Mouse (Mus musculus): Measurements from ENCODE around the gene Fam102b. TPM values are rescaled to one million over a fixed set of nuclear protein-coding genes. Genes with fewer than 3 reads are reported as not detected.

Fam102b gene
- 15.6 and 16.5 TPM in 2 replicates for polyA plus RNA-seq (2015; fragmentation: Nextera tagmentation; extraction: Ambion mirVana)

DNA sequence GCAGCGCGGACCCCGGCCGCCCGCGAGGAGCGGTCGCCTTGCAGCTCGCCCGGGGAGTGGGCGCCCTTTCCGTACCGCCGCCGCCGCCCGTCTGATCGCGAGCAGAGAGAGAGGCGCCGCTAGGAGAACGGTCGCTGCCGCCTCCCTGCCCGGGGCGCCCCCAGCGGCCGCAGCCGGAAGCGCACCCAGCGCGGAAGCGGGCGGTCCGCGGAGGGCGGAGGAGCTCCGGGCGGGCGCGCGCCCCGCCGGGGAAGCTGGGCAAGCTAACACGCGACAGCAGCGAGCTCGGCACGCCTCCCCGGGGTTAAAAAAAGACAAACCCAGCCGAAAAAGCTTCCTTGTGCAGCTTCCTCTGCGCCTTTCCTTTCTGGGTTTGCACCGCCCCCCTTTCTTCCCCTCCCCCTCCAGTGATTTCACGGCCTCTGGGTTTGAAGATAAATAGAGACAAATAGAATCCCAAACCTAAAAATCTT is at the start of gene Fam102b:
Gene Fam102b (minus strand): TSS at position 93 of the 473 bp plus-strand sequence.
- peak within 1 kb of the TSS; percentile 80 for H3K9ac ChIP-seq
- peak within 1 kb of the TSS; percentile 81 for H3K4me2 ChIP-seq
- no peaks in the 10 kb centered on the region for H3K27me3 ChIP-seq (replicated peaks)
- no peaks in the 10 kb centered on the region for H3K9me3 ChIP-seq
- no peaks in the 10 kb centered on the region for H3K36me3 ChIP-seq
- WGBS: under 1% methylated on average over 41 of the region's 54 CpGs
- H3K4me3 ChIP-seq (replicated peaks): peak within 1 kb of the TSS; percentile 75
- H3K4me1 ChIP-seq: peaks cover 19% of the 10 kb centered on the region; the same call in 1 of the 2 replicates
- peak within 1 kb of the TSS; percentile 93 for H3K27ac ChIP-seq
- peak; percentile 80 for ATAC-seq (ENCODE audit: insufficient read depth, low FRiP score, low read depth)

DNA sequence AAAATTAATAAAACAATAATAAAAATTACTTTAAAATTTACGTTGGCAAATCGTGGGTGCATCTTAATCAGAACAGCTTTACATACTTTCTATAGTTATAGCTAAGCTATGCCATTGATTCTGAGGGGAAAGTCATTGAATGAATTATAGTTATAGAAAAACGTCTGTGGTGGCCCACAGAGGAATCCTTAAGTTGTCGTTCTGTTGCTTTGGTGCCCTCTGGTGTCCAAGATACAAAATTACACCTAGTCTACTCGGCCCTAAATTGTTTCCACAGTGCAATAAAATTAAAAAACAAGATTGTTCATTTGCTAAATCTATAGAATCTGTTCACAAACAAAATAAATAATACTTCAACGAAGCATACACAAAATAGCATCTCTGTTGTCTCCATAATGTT is 35.6 kb upstream of the Fam102b start:
- no peak overlapping the region for H3K27ac ChIP-seq
- H3K9ac ChIP-seq: no peak overlapping the region
- no peaks in the 10 kb centered on the region for H3K9me3 ChIP-seq
- no peak for ATAC-seq (ENCODE audit: insufficient read depth, low FRiP score, low read depth)
- no peak overlapping the region for H3K4me3 ChIP-seq (replicated peaks)
- 1% methylated on average over 6 of the region's 6 CpGs for WGBS
- H3K4me2 ChIP-seq: no peak overlapping the region
- no peaks in the 10 kb centered on the region for H3K27me3 ChIP-seq (replicated peaks)
- H3K36me3 ChIP-seq: no peaks in the 10 kb centered on the region
- H3K4me1 ChIP-seq: no peaks in the 10 kb centered on the region

DNA sequence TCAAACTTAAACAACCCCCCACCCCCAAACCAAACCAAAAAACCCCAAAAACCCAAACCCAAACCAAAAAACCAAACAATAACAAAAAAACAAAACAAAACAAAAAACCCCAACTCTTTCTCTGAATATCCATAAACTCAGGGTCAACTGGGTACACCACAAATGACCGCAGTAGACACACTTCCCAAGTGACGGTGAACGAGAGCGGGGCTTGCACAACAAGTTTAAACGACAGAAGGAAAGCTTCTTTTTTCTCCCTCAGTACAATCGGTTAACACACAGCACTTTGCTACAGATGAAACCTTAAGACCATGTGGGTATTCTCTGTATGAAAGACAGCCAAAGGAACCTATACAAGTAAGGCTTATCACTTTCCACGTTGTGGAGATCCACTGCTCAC is 35.0 kb upstream of the Fam102b start:
- Histone ChIP-seq H3K9me3 (no peaks in the 10 kb centered on the region), H3K4me2 (no peak overlapping the region), H3K36me3 (no peaks in the 10 kb centered on the region), H3K27ac (no peak overlapping the region), H3K4me1 (no peaks in the 10 kb centered on the region), H3K4me3 (replicated peaks) (no peak overlapping the region), H3K9ac (no peak overlapping the region), H3K27me3 (replicated peaks) (no peaks in the 10 kb centered on the region)
- 74% methylated on average over 7 of the region's 7 CpGs for WGBS
- no peak for ATAC-seq (ENCODE audit: insufficient read depth, low FRiP score, low read depth)

GRCm38 (mm10) chr3:109059903-109060302 is 32.5 kb upstream of the Fam102b start:
- Histone ChIP-seq H3K4me1 (no peaks in the 10 kb centered on the region), H3K4me3 (replicated peaks) (no peak overlapping the region), H3K27ac (no peak overlapping the region), H3K9me3 (no peaks in the 10 kb centered on the region), H3K27me3 (replicated peaks) (no peaks in the 10 kb centered on the region), H3K36me3 (no peaks in the 10 kb centered on the region), H3K4me2 (no peak overlapping the region), H3K9ac (no peak overlapping the region)
- WGBS: 52% methylated on average over 8 of the region's 8 CpGs
- ATAC-seq (ENCODE audit: insufficient read depth, low FRiP score, low read depth): no peak

- Histone ChIP-seq H3K27me3 (replicated peaks) (no peaks in the 10 kb centered on the region), H3K4me1 (peaks cover 9% of the 10 kb centered on the region; the same call in 1 of the 2 replicates), H3K36me3 (no peaks in the 10 kb centered on the region), H3K9me3 (no peaks in the 10 kb centered on the region), H3K4me2 (no peak overlapping the region), H3K27ac (no peak overlapping the region), H3K4me3 (replicated peaks) (no peak overlapping the region), H3K9ac (no peak overlapping the region)
- 67% methylated on average over 6 of the region's 6 CpGs for WGBS
- no peak for ATAC-seq (ENCODE audit: insufficient read depth, low FRiP score, low read depth)
Observed at GRCm38 (mm10) chr3:109051946-109052331, 24.5 kb upstream of the Fam102b start.

DNA sequence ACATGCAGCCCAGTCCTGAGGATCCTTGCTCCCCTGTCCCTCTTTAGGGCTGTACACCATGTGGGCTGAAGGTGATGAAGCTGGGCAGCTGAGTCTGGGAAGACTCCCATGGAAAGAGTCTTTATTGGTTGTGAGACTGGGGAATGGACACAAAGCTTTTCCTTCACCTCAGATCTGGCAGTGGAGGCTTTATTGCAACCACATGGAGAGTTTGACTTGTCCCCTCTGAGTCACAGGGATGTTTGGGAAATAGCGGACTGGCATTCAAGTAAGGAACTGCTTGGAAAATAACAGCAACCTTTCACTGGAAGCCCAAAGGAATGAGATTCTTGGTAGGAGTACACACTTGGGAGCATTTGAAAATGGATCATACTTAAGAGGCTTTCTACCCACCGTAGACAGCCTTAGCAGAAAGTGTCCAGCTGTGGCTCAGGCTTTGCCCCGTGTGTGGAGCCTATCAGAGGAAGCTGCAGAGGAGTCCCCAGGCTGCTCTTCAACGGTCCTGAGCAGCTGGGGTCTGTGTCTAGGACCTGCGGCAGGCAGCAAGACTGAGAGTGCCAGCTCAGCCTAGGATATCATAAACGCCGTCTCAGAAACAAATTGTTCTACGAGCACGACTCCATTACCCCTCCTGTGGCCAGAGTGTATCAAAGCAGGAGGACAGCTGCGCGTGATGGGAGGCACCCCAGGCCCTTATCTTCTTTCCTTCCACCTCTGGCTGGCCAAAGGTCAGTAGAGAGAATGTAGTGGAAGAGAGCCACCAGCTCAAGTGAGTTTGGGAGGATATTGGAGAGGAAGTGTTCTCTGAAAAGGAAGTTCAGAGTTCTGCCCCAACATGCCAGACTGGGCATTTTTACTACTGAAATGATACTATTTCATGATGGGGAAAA is 23.9 kb upstream of the Fam102b start:
- no peaks in the 10 kb centered on the region for H3K36me3 ChIP-seq
- ATAC-seq (ENCODE audit: insufficient read depth, low FRiP score, low read depth): no peak

GRCm38 (mm10) chr3:109047707-109048283 is 20.4 kb upstream of the Fam102b start:
- peak; percentile 54; the same call in 1 of the 2 replicates for ATAC-seq (ENCODE audit: insufficient read depth, low FRiP score, low read depth)

More for the DNA sequence above, 23.9 kb upstream of the Fam102b start:
- Histone ChIP-seq H3K9ac (no peak overlapping the region), H3K9me3 (no peaks in the 10 kb centered on the region), H3K27ac (no peak overlapping the region), H3K4me2 (peak overlapping the region; percentile 11; the same call in 1 of the 2 replicates), H3K4me1 (peaks cover 9% of the 10 kb centered on the region; the same call in 1 of the 2 replicates), H3K27me3 (replicated peaks) (no peaks in the 10 kb centered on the region), H3K4me3 (replicated peaks) (no peak overlapping the region)
- 23% methylated on average over 11 of the region's 11 CpGs for WGBS

DNA sequence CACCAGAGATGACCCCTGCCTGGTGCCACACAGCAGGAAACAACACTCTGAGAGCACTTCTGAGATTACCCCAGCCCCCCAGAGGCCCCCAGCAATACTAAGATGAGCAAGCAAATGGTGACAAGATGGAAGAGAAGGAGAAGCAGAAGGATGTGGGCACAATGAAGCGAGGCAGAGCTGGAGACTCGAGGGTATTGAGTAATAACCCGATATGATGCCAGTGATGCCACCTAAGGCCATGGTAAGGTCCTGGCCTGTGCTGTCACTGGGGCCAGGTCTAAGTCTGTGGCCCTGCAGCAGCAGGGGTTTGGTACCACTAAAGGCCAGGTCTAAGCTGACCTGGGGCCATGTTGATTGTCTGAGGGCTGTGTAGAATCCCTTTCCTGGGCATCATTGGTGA is 19.0 kb upstream of the Fam102b start:
- Histone ChIP-seq H3K4me3 (replicated peaks) (no peak overlapping the region), H3K27me3 (replicated peaks) (no peaks in the 10 kb centered on the region), H3K9me3 (no peaks in the 10 kb centered on the region), H3K9ac (no peak overlapping the region), H3K27ac (no peak overlapping the region), H3K36me3 (no peaks in the 10 kb centered on the region), H3K4me1 (peaks cover 5% of the 10 kb centered on the region; the same call in 1 of the 2 replicates), H3K4me2 (no peak overlapping the region)
- 82% methylated on average over 3 of the region's 3 CpGs for WGBS
- no peak for ATAC-seq (ENCODE audit: insufficient read depth, low FRiP score, low read depth)

More at GRCm38 (mm10) chr3:109047707-109048283, 20.4 kb upstream of the Fam102b start:
- Histone ChIP-seq H3K27me3 (replicated peaks) (no peaks in the 10 kb centered on the region), H3K4me1 (peaks cover 9% of the 10 kb centered on the region; the same call in 1 of the 2 replicates), H3K9me3 (no peaks in the 10 kb centered on the region), H3K36me3 (no peaks in the 10 kb centered on the region), H3K9ac (no peak overlapping the region), H3K27ac (no peak overlapping the region), H3K4me2 (peak overlapping the region; percentile 5; the same call in 1 of the 2 replicates), H3K4me3 (replicated peaks) (no peak overlapping the region)
- 32% methylated on average over 6 of the region's 6 CpGs for WGBS

DNA sequence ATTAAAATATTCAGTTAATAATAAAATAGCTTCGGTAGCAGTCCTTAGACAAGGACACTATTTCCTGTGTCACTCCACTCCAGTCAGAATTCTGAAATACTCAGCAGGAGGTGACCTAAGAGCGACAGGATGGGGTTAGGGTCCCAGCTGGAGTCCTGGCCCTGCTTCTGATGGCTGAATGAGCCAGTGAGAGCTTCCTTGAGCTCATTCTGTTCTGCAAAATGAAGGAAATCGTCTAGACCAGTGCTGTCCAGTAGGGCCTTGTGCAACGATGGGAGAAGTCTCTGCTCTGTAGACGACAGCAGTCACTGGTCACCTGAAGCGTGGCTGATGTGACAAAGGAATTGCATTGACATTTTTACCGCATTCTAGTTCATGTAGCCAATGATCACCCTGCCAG is 16.0 kb upstream of the Fam102b start:
- WGBS: 71% methylated on average over 7 of the region's 7 CpGs

DNA sequence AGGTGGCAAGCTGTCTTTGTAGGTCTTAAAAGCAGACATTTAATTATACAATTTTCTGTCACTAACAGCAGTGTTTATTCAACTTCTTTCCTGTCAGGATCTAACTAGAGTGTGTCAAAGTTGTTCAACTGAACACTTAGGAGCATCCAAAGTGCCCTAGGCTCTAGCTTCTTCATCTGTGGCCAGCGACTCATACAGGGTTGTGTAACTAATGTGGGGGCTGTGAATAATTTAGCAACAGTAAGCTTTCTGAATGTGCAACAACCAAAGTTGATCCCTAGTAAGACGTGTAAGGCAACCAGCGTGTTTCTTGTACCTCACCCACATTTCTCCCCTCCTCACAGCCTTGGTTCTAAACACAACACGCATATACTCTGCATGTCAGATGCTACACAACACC is 13.5 kb upstream of the Fam102b start:
- H3K27me3 ChIP-seq (replicated peaks): no peaks in the 10 kb centered on the region
- H3K4me2 ChIP-seq: no peak overlapping the region
- 75% methylated on average over 4 of the region's 4 CpGs for WGBS
- H3K4me3 ChIP-seq (replicated peaks): no peak overlapping the region
- H3K9me3 ChIP-seq: no peaks in the 10 kb centered on the region
- no peak overlapping the region for H3K27ac ChIP-seq
- H3K36me3 ChIP-seq: no peaks in the 10 kb centered on the region
- ATAC-seq (ENCODE audit: insufficient read depth, low FRiP score, low read depth): no peak
- H3K4me1 ChIP-seq: no peaks in the 10 kb centered on the region
- no peak overlapping the region for H3K9ac ChIP-seq

More for the DNA sequence above, 16.0 kb upstream of the Fam102b start:
- Histone ChIP-seq H3K4me2 (no peak overlapping the region), H3K4me1 (peaks cover 3% of the 10 kb centered on the region; the same call in 1 of the 2 replicates), H3K9ac (no peak overlapping the region), H3K27me3 (replicated peaks) (no peaks in the 10 kb centered on the region), H3K27ac (no peak overlapping the region), H3K4me3 (replicated peaks) (no peak overlapping the region), H3K36me3 (no peaks in the 10 kb centered on the region), H3K9me3 (no peaks in the 10 kb centered on the region)
- ATAC-seq (ENCODE audit: insufficient read depth, low FRiP score, low read depth): no peak

DNA sequence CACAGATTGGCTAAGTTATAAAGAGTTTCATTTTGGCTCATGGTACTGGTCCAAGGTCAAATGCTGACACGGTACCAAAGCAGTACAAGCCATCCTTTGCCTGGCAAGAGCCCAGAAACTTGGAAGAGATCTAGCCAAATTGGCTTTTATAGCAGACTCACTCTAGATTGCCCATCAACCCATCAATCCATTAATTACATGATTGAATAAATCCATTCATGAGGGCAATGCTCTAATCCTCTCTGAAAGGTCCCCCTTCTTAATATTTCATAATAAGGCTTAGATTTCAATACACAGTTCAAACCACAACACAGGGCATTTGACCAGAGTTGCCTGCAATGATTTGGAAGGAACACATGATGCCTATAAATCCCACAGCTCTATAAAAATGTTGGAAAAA is 7.0 kb upstream of the Fam102b start:
- no peak overlapping the region for H3K4me2 ChIP-seq
- no peaks in the 10 kb centered on the region for H3K27me3 ChIP-seq (replicated peaks)
- H3K36me3 ChIP-seq: no peaks in the 10 kb centered on the region
- no peak overlapping the region for H3K9ac ChIP-seq
- no peaks in the 10 kb centered on the region for H3K9me3 ChIP-seq
- H3K4me3 ChIP-seq (replicated peaks): no peak overlapping the region
- no peak for ATAC-seq (ENCODE audit: insufficient read depth, low FRiP score, low read depth)
- H3K4me1 ChIP-seq: peaks cover 16% of the 10 kb centered on the region; the same call in 1 of the 2 replicates
- no peak overlapping the region for H3K27ac ChIP-seq
- WGBS: 66% methylated on average over 1 of the region's 1 CpGs

GRCm38 (mm10) chr3:109032306-109032705 is 4.9 kb upstream of the Fam102b start:
- no peaks in the 10 kb centered on the region for H3K27me3 ChIP-seq (replicated peaks)
- H3K9me3 ChIP-seq: no peaks in the 10 kb centered on the region
- H3K4me3 ChIP-seq (replicated peaks): no peak overlapping the region
- no peak overlapping the region for H3K27ac ChIP-seq
- no peaks in the 10 kb centered on the region for H3K36me3 ChIP-seq
- WGBS: 41% methylated on average over 2 of the region's 2 CpGs
- H3K4me1 ChIP-seq: peaks cover 17% of the 10 kb centered on the region; the same call in 1 of the 2 replicates
- H3K4me2 ChIP-seq: no peak overlapping the region
- no peak for ATAC-seq (ENCODE audit: insufficient read depth, low FRiP score, low read depth)
- H3K9ac ChIP-seq: no peak overlapping the region
